Mouse (Mus musculus) forelimb bud, embryonic 11.5 days (tissue): ENCODE results near the gene Yif1a.

Experiments
- DNase-seq: peaks from one replicate; pipeline ENCODE4 v3.0.0-alpha.2; 2012; ENCODE audit warnings: low read depth, low spot score

The Yif1a gene

GRCm38 (mm10) chr19:5118384-5118698 is 30.0 kb downstream of the Yif1a start, which contains the start of gene Klc2:
Gene Klc2 (minus strand): TSS chr19:5118560.
- DNase-seq, result no peak

GRCm38 (mm10) chr19:5122492-5122891 is 34.2 kb downstream of the Yif1a start:
- no peak for DNase-seq

GRCm38 (mm10) chr19:5123241-5123640 is 34.9 kb downstream of the Yif1a start:
- no peak for DNase-seq

GRCm38 (mm10) chr19:5124055-5124614 is 35.8 kb downstream of the Yif1a start:
- no peak for DNase-seq

GRCm38 (mm10) chr19:5129770-5130169 is 41.4 kb downstream of the Yif1a start:
- no peak for DNase-seq

GRCm38 (mm10) chr19:5131237-5131636 is 42.9 kb downstream of the Yif1a start:
- no peak for DNase-seq

GRCm38 (mm10) chr19:5139640-5140039 is 51.3 kb downstream of the Yif1a start:
- peak; percentile 57 for DNase-seq
